Mouse (Mus musculus) forebrain, embryonic 13.5 days (tissue): Measurements from ENCODE around the gene Foxred2. TPM values are rescaled to one million over a fixed set of nuclear protein-coding genes. Genes with fewer than 3 reads are reported as not detected.
A peak's percentile ranks its signal among the peaks of the same experiment; 100 is the strongest.

Experiments
- ATAC-seq: fragments of 200-750 bp; cut with Nextera tagmentation; 2 replicates; pipeline ENCODE4 v1.8.0; 2017
- H3K27ac ChIP-seq: fragments of 300-500 bp; sonication (generic); 2 replicates; pipeline ENCODE4 v1.5.1; 2015; ENCODE audit warnings: inconsistent platforms, mild to moderate bottlenecking, moderate library complexity
- H3K27me3 ChIP-seq: fragments of 300-500 bp; sonication (generic); 2 replicates; pipeline ENCODE4 v1.6.1; 2015; ENCODE audit warnings: mild to moderate bottlenecking, inconsistent platforms
- H3K36me3 ChIP-seq: fragments of 300-500 bp; sonication (generic); 2 replicates; pipeline ENCODE4 v1.6.1; 2015; ENCODE audit warnings: mild to moderate bottlenecking, inconsistent platforms; ENCODE audit not compliant: poor library complexity, severe bottlenecking
- H3K4me1 ChIP-seq: fragments of 300-500 bp; sonication (generic); 2 replicates; pipeline ENCODE4 v1.6.1; 2015; ENCODE audit warnings: inconsistent platforms
- H3K4me2 ChIP-seq: fragments of 300-500 bp; sonication (generic); 2 replicates; pipeline ENCODE4 v1.6.1; 2015; ENCODE audit warnings: inconsistent platforms, mild to moderate bottlenecking, moderate library complexity
- H3K4me3 ChIP-seq: fragments of 300-500 bp; sonication (generic); 2 replicates; pipeline ENCODE4 v1.5.1; 2015; ENCODE audit warnings: mild to moderate bottlenecking, inconsistent platforms
- H3K9ac ChIP-seq: fragments of 300-500 bp; sonication (generic); 2 replicates; pipeline ENCODE4 v1.6.1; 2015; ENCODE audit warnings: mild to moderate bottlenecking, inconsistent platforms
- H3K9me3 ChIP-seq: fragments of 300-500 bp; sonication (generic); replicated peaks from 2 replicates; pipeline ENCODE4 v1.6.1; 2016; ENCODE audit warnings: inconsistent platforms
- WGBS: fragments of 180-500 bp; shearing (Covaris S2); methylation state at CpG from one replicate; pipeline ENCODE4 v1.1.7; 2015; 5-methylcytosine and 5-hydroxymethylcytosine counted together
- polyA plus RNA-seq: library from polyadenylated mRNA; unstranded; fragments of >200 nt; fragmentation: Nextera tagmentation; extraction: Ambion mirVana; gene quantifications from 2 replicates; pipeline ENCODE4 v1.2.1, GENCODE M21; 2015

Foxred2 gene
- polyA plus RNA-seq, 1 experiment from 2014 or later, result 6.9 TPM

DNA sequence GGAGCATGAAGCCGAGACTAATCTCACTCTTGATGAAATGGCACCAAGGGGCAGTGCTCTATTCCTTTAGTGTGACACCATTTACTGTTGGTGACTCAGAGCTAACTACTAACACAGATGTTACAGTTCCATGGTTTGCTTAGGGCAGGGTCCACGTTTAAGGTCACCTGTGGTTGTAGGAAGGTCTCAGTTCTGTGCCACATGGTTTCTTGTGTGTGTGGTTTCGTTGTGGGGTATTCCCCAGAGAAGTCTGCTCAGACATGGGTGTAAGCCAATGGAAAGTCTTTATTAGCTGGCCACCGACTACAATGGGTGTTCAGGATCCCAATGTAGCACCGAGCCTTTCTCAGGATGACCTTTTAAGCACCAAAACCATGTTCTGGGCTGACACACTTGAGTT is 18.0 kb downstream of the Foxred2 start:
- Histone ChIP-seq H3K27ac (no peak overlapping the region), H3K27me3 (no peaks in the 10 kb centered on the region), H3K36me3 (peaks cover 21% of the 10 kb centered on the region), H3K9me3 (no peaks in the 10 kb centered on the region), H3K9ac (no peak overlapping the region), H3K4me3 (no peak overlapping the region), H3K4me2 (no peak overlapping the region), H3K4me1 (peaks cover 13% of the 10 kb centered on the region)
- no peak for ATAC-seq
- WGBS, result 86% methylated on average over 5 of the region's 5 CpGs

DNA sequence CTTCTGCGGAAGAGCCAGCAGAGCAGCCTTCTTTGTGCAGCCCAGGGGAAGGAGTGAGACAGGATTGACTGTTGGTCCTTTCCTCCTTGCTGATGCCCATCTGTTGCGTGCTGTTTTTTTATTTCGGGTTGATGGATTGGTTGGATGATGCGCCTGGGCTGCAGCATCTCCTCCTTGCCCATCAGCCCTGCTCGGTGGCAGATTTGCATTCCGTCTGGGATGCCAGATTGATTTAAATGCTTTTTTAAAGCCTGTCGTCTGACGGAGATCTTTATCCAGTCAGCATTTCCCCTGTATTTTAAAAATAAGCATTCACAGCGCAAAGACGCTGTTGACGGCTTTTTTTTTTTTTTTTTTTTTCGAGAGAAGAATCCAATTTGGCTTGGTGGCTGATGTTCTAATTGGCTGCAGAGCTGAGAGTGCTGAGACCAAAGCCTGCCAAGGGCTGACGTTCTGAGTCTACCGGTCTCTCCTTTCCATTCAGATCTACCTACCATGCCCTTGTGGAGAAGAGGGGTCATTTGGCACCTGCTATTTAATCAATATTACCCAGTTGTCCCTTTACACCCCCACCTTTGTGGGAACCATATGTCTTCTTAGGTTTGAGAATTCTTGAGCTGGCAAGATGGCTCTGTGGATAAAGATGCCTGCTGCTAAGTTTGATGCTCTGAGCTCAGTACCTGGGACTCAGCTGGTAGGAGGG is 20.7 kb downstream of the Foxred2 start:
- H3K27ac ChIP-seq, result no peak overlapping the region

GRCm38 (mm10) chr15:77934968-77935367 is 21.6 kb downstream of the Foxred2 start:
- H3K4me1 ChIP-seq, result peaks cover 16% of the 10 kb centered on the region
- ATAC-seq, result no peak; the same call in 1 of the 2 replicates
- peak overlapping the region; percentile 19; the same call in 1 of the 2 replicates for H3K27ac ChIP-seq
- H3K27me3 ChIP-seq, result no peaks in the 10 kb centered on the region
- no peak overlapping the region for H3K4me3 ChIP-seq
- no peak overlapping the region for H3K9ac ChIP-seq
- H3K4me2 ChIP-seq, result no peak overlapping the region
- WGBS, result 65% methylated on average over 5 of the region's 5 CpGs
- H3K36me3 ChIP-seq, result no peaks in the 10 kb centered on the region
- H3K9me3 ChIP-seq, result no peaks in the 10 kb centered on the region

More for the DNA sequence above, 20.7 kb downstream of the Foxred2 start:
- 76% methylated on average over 14 of the region's 14 CpGs for WGBS
- H3K4me3 ChIP-seq, result no peak overlapping the region
- H3K36me3 ChIP-seq, result no peaks in the 10 kb centered on the region
- peak; percentile 67; the same call in 1 of the 2 replicates for ATAC-seq
- no peak overlapping the region for H3K4me2 ChIP-seq
- no peak overlapping the region for H3K9ac ChIP-seq
- H3K27me3 ChIP-seq, result no peaks in the 10 kb centered on the region
- peaks cover 15% of the 10 kb centered on the region for H3K4me1 ChIP-seq
- H3K9me3 ChIP-seq, result no peaks in the 10 kb centered on the region

GRCm38 (mm10) chr15:77934326-77934725 is 22.2 kb downstream of the Foxred2 start:
- no peaks in the 10 kb centered on the region for H3K9me3 ChIP-seq
- no peak for ATAC-seq
- no peak overlapping the region for H3K27ac ChIP-seq
- H3K4me2 ChIP-seq, result no peak overlapping the region
- H3K36me3 ChIP-seq, result no peaks in the 10 kb centered on the region
- H3K4me3 ChIP-seq, result no peak overlapping the region
- 83% methylated on average over 11 of the region's 11 CpGs for WGBS
- H3K4me1 ChIP-seq, result peaks cover 23% of the 10 kb centered on the region
- no peaks in the 10 kb centered on the region for H3K27me3 ChIP-seq
- H3K9ac ChIP-seq, result peak overlapping the region; percentile 49

- Histone ChIP-seq H3K9me3 (no peaks in the 10 kb centered on the region), H3K36me3 (no peaks in the 10 kb centered on the region), H3K9ac (peak overlapping the region; percentile 49), H3K27ac (no peak overlapping the region), H3K4me3 (0 out of 2 replicates have a peak overlapping the region, but pooled peaks have one; percentile 1), H3K4me2 (peak overlapping the region; percentile 43), H3K4me1 (peaks cover 24% of the 10 kb centered on the region), H3K27me3 (no peaks in the 10 kb centered on the region)
- under 1% methylated on average over 14 of the region's 14 CpGs for WGBS
- ATAC-seq, result peak; percentile 13; the same call in 1 of the 2 replicates
Measured at GRCm38 (mm10) chr15:77933770-77934169, 22.8 kb downstream of the Foxred2 start.

GRCm38 (mm10) chr15:77933222-77933621 is 23.3 kb downstream of the Foxred2 start:
- no peak for ATAC-seq
- Histone ChIP-seq H3K4me3 (no peak overlapping the region), H3K9me3 (no peaks in the 10 kb centered on the region), H3K4me2 (peak overlapping the region; percentile 43; the same call in 1 of the 2 replicates), H3K4me1 (peaks cover 25% of the 10 kb centered on the region), H3K27ac (no peak overlapping the region), H3K36me3 (no peaks in the 10 kb centered on the region), H3K9ac (no peak overlapping the region), H3K27me3 (no peaks in the 10 kb centered on the region)
- 62% methylated on average over 3 of the region's 3 CpGs for WGBS

- Histone ChIP-seq H3K36me3 (peaks cover 7% of the 10 kb centered on the region), H3K27me3 (no peaks in the 10 kb centered on the region), H3K27ac (no peak overlapping the region), H3K9ac (no peak overlapping the region), H3K9me3 (no peaks in the 10 kb centered on the region), H3K4me3 (no peak overlapping the region), H3K4me2 (no peak overlapping the region), H3K4me1 (peaks cover 38% of the 10 kb centered on the region)
- no peak for ATAC-seq
- 84% methylated on average over 6 of the region's 6 CpGs for WGBS
Measured at GRCm38 (mm10) chr15:77931689-77932016, 24.9 kb downstream of the Foxred2 start.

DNA sequence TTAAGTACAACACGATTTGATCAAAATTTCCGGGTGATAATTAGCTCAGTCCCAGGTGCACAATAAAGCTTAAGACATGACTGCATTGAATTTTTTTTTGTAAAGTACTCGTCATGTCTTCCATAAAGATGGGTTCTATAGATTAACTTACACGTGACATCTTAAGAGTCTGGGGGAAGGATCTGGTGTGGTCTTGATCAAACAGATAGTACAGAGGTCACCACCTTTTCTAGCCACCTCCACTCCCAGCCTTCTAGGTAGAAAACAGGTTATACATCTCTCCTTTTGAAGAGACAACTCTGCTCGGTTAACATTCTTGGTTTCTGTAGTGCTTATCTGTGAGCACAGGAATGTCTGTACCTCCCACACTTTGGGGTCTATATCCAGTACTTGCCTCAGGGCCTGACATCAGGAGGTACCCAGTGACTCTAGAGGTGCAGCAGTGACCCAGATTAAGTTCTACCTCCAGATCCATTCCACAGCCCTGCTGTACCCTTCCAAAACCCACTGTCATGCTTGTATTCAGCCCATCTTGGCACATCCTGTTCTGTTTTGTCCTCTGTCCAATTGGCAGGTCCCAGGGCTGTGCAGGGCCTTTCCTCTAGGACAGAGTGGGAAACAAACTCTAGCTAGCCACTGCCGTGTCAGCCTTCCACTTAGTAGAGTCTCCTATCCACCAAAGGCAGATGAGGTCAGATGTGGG is 25.4 kb downstream of the Foxred2 start:
- no peak for ATAC-seq
- Histone ChIP-seq H3K9me3 (no peaks in the 10 kb centered on the region), H3K27me3 (no peaks in the 10 kb centered on the region), H3K36me3 (peaks cover 12% of the 10 kb centered on the region), H3K9ac (no peak overlapping the region), H3K4me3 (no peak overlapping the region), H3K4me2 (no peak overlapping the region), H3K27ac (no peak overlapping the region), H3K4me1 (peaks cover 38% of the 10 kb centered on the region)
- WGBS, result 81% methylated on average over 6 of the region's 6 CpGs

- no peaks in the 10 kb centered on the region for H3K9me3 ChIP-seq
- H3K36me3 ChIP-seq, result peaks cover 21% of the 10 kb centered on the region
- H3K9ac ChIP-seq, result peak overlapping the region; percentile 70
- H3K4me1 ChIP-seq, result peaks cover 36% of the 10 kb centered on the region
- H3K4me2 ChIP-seq, result peak overlapping the region; percentile 73
- H3K27ac ChIP-seq, result no peak overlapping the region
- H3K4me3 ChIP-seq, result peak overlapping the region; percentile 73
- no peak for ATAC-seq
- WGBS, result 57% methylated on average over 8 of the region's 8 CpGs
- no peaks in the 10 kb centered on the region for H3K27me3 ChIP-seq
Measured at GRCm38 (mm10) chr15:77929804-77930203, 26.7 kb downstream of the Foxred2 start.

GRCm38 (mm10) chr15:77928673-77929331 is 27.7 kb downstream of the Foxred2 start, which contains the start of gene Txn2:
Gene Txn2 (minus strand): TSS chr15:77929006.
- ATAC-seq, result peak; percentile 98
- H3K36me3 ChIP-seq, result peaks cover 31% of the 10 kb centered on the region
- no peaks in the 10 kb centered on the region for H3K27me3 ChIP-seq
- peak within 1 kb of the TSS; percentile 90 for H3K27ac ChIP-seq
- WGBS, result under 1% methylated on average over 34 of the region's 34 CpGs
- peak within 1 kb of the TSS; percentile 73 for H3K4me3 ChIP-seq
- H3K4me1 ChIP-seq, result peaks cover 28% of the 10 kb centered on the region
- no peaks in the 10 kb centered on the region for H3K9me3 ChIP-seq
- peak within 1 kb of the TSS; percentile 79 for H3K9ac ChIP-seq
- peak within 1 kb of the TSS; percentile 73 for H3K4me2 ChIP-seq

- peak overlapping the region; percentile 73 for H3K4me2 ChIP-seq
- 28% methylated on average over 4 of the region's 4 CpGs for WGBS
- H3K9me3 ChIP-seq, result no peaks in the 10 kb centered on the region
- no peaks in the 10 kb centered on the region for H3K27me3 ChIP-seq
- no peak overlapping the region for H3K27ac ChIP-seq
- 0 out of 2 replicates have a peak, but pooled peaks have one; percentile 7 for ATAC-seq
- peaks cover 38% of the 10 kb centered on the region for H3K36me3 ChIP-seq
- peak overlapping the region; percentile 73 for H3K4me3 ChIP-seq
- H3K9ac ChIP-seq, result peak overlapping the region; percentile 79
- H3K4me1 ChIP-seq, result peaks cover 23% of the 10 kb centered on the region
Measured at GRCm38 (mm10) chr15:77928091-77928490, 28.4 kb downstream of the Foxred2 start.

DNA sequence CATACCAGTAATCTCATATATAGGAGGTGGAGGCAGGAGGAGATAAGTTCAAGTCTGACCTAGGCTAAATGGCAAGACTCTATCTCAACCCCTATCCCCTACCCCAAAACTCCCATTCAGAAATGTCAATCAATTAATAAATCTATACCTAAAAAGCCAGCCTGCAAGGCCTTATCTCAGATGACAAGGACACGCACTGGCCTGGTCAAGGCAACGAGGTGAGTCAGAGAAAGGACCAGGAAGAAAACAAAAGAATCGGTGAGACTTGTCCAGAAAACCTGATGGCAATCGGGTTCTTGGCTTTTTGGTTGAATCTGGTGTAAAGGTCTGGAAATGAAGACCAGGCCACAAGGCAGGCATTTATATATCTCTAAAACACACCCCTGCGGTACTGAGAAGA is 29.6 kb downstream of the Foxred2 start:
- H3K9ac ChIP-seq, result no peak overlapping the region
- H3K4me3 ChIP-seq, result no peak overlapping the region
- H3K27me3 ChIP-seq, result no peaks in the 10 kb centered on the region
- H3K9me3 ChIP-seq, result no peaks in the 10 kb centered on the region
- WGBS, result 96% methylated on average over 5 of the region's 5 CpGs
- peaks cover 23% of the 10 kb centered on the region for H3K4me1 ChIP-seq
- no peak overlapping the region for H3K27ac ChIP-seq
- ATAC-seq, result no peak
- H3K36me3 ChIP-seq, result peaks cover 50% of the 10 kb centered on the region
- no peak overlapping the region for H3K4me2 ChIP-seq
